Mouse (Mus musculus) erythroblast, embryonic 14.5 days (primary cell): Measurements from ENCODE around the gene Ptprk.

Source experiments
- GATA1 ChIP-seq: IDR thresholded peaks from 2 replicates; pipeline ENCODE4 v1.6.1; 2012; ENCODE audit warnings: low read length, inconsistent platforms, mixed read lengths
- TAL1 ChIP-seq: IDR thresholded peaks from 3 replicates; pipeline ENCODE4 v1.6.1; 2012; ENCODE audit warnings: low read length, inconsistent platforms, mixed read lengths

DNA sequence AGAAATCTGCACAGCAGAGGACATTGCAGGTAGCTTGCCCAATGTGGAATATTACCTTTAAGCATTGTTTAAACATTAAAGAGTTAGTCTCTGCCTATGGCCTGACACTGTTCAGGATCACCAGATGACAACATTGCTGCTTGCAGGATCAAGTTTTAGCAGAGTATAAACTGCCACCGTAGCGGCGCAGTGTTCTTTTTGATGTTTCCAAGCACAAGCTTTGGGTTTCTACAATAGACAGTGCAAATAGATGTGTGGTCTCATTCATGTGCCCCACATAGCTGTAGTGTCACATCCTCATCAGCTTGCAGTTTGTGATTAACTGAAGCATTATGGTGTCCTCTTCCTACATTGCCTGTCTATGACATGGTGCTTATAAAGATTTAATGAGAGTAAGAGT, 522.3 kb downstream of the Ptprk start:
- TF ChIP-seq GATA1 (no peak), TAL1 (no peak)
